Mouse (Mus musculus): ENCODE measurements around the gene Atl1. TPM values are rescaled to one million over a fixed set of nuclear protein-coding genes. Genes with fewer than 3 reads are reported as not detected.

The Atl1 gene
- polyA plus RNA-seq, 1 experiment from 2014 or later, result 4.5 TPM

GRCm38 (mm10) chr12:69976688-69977087 is 84.3 kb downstream of the Atl1 start:
- Histone ChIP-seq H3K9me3 (replicated peaks; ENCODE audit: control insufficient read depth, low read length) (no peaks in the 10 kb centered on the region), H3K27ac (ENCODE audit: low read length) (no peak overlapping the region), H3K9ac (ENCODE audit: low read length) (no peak overlapping the region), H3K4me1 (ENCODE audit: control insufficient read depth, insufficient read depth, low read length) (0 out of 2 replicates have a peak, but pooled peaks cover 7% of the 10 kb centered on the region), H3K36me3 (ENCODE audit: control insufficient read depth, insufficient read depth, low read length) (0 out of 2 replicates have a peak, but pooled peaks cover 7% of the 10 kb centered on the region), H3K4me2 (ENCODE audit: low read depth, low read length) (no peak overlapping the region), H3K27me3 (ENCODE audit: control insufficient read depth, insufficient read depth, low read length) (no peaks in the 10 kb centered on the region), H3K4me3 (replicated peaks; ENCODE audit: low read length) (no peak overlapping the region)
- ATAC-seq (ENCODE audit: insufficient read depth, low FRiP score), result no peak
- WGBS, result 70% methylated on average over 6 of the region's 6 CpGs

DNA sequence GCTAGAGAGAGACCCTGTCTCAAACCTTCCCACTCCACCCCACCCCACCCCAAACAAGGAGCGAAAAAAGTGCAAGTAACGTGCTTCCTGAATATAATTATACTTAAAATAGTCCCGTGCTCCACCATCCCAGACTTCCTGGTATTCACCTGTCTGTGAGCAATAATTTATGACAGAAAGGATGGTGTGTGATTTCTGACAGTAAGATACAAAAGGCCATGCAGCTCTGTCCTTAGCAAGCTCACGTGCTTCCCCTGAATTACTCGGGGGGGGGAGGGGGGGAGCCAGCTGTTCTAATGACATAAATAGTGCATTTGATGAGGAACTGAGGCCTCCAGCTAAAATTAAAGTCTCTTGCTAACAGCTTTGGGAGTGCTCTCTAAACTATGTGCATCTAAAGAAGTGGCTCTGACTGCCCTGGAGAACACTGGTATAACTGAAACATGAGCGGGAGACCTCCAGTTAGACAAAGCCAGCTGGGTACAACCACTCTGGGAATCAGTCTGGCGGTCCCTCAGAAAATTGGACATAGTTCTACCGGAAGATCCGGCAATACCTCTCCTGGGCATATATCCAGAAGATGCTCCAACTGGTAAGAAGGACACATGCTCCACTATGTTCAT is 85.1 kb downstream of the Atl1 start:
- Histone ChIP-seq H3K4me1 (ENCODE audit: control insufficient read depth, insufficient read depth, low read length) (0 out of 2 replicates have a peak, but pooled peaks cover 8% of the 10 kb centered on the region), H3K36me3 (ENCODE audit: control insufficient read depth, insufficient read depth, low read length) (peaks cover 8% of the 10 kb centered on the region; the same call in 1 of the 2 replicates), H3K4me2 (ENCODE audit: low read depth, low read length) (no peak overlapping the region), H3K27me3 (ENCODE audit: control insufficient read depth, insufficient read depth, low read length) (no peaks in the 10 kb centered on the region), H3K27ac (ENCODE audit: low read length) (no peak overlapping the region), H3K4me3 (replicated peaks; ENCODE audit: low read length) (no peak overlapping the region), H3K9ac (ENCODE audit: low read length) (no peak overlapping the region), H3K9me3 (replicated peaks; ENCODE audit: control insufficient read depth, low read length) (no peaks in the 10 kb centered on the region)
- 61% methylated on average over 9 of the region's 9 CpGs for WGBS
- ATAC-seq (ENCODE audit: insufficient read depth, low FRiP score), result no peak

- 76% methylated on average over 5 of the region's 5 CpGs for WGBS
Measured at GRCm38 (mm10) chr12:69982874-69983273, 90.5 kb downstream of the Atl1 start.

DNA sequence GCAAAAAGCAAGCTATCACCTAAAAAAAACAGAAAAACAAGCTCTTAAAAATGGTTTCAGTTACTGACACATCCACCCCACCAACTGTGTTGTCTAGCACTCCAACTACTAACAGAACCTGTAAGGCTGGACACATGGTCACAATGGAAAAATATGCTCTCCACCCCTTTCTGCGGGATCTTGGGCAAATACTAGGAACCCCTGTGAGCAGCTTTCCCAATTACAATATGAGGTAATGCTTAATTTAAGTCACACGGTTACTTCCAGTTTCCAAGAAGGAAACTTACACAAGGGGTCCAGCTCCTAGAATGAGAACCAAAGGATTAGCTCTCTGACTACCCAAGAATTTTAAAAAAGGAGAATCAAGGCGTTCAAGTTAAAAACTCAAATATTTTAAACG is 93.1 kb downstream of the Atl1 start:
- WGBS, result 18% methylated on average over 4 of the region's 4 CpGs
- no peak for ATAC-seq (ENCODE audit: insufficient read depth, low FRiP score)
- peaks cover 11% of the 10 kb centered on the region; the same call in 1 of the 2 replicates for H3K36me3 ChIP-seq (ENCODE audit: control insufficient read depth, insufficient read depth, low read length)
- no peaks in the 10 kb centered on the region for H3K27me3 ChIP-seq (ENCODE audit: control insufficient read depth, insufficient read depth, low read length)
- 0 out of 2 replicates have a peak, but pooled peaks cover 7% of the 10 kb centered on the region for H3K4me1 ChIP-seq (ENCODE audit: control insufficient read depth, insufficient read depth, low read length)
- H3K9me3 ChIP-seq (replicated peaks; ENCODE audit: control insufficient read depth, low read length), result no peaks in the 10 kb centered on the region
- peak overlapping the region; percentile 56 for H3K4me2 ChIP-seq (ENCODE audit: low read depth, low read length)
- H3K9ac ChIP-seq (ENCODE audit: low read length), result peak overlapping the region; percentile 97; the same call in 1 of the 2 replicates
- peak overlapping the region; percentile 95 for H3K4me3 ChIP-seq (replicated peaks; ENCODE audit: low read length)
- H3K27ac ChIP-seq (ENCODE audit: low read length), result no peak overlapping the region

More at GRCm38 (mm10) chr12:69982874-69983273, 90.5 kb downstream of the Atl1 start:
- no peak overlapping the region for H3K27ac ChIP-seq (ENCODE audit: low read length)
- H3K4me1 ChIP-seq (ENCODE audit: control insufficient read depth, insufficient read depth, low read length), result 0 out of 2 replicates have a peak, but pooled peaks cover 7% of the 10 kb centered on the region
- no peak overlapping the region for H3K4me2 ChIP-seq (ENCODE audit: low read depth, low read length)
- ATAC-seq (ENCODE audit: insufficient read depth, low FRiP score), result no peak
- no peaks in the 10 kb centered on the region for H3K27me3 ChIP-seq (ENCODE audit: control insufficient read depth, insufficient read depth, low read length)
- H3K36me3 ChIP-seq (ENCODE audit: control insufficient read depth, insufficient read depth, low read length), result peaks cover 11% of the 10 kb centered on the region; the same call in 1 of the 2 replicates
- no peak overlapping the region for H3K4me3 ChIP-seq (replicated peaks; ENCODE audit: low read length)
- H3K9ac ChIP-seq (ENCODE audit: low read length), result no peak overlapping the region
- H3K9me3 ChIP-seq (replicated peaks; ENCODE audit: control insufficient read depth, low read length), result no peaks in the 10 kb centered on the region

DNA sequence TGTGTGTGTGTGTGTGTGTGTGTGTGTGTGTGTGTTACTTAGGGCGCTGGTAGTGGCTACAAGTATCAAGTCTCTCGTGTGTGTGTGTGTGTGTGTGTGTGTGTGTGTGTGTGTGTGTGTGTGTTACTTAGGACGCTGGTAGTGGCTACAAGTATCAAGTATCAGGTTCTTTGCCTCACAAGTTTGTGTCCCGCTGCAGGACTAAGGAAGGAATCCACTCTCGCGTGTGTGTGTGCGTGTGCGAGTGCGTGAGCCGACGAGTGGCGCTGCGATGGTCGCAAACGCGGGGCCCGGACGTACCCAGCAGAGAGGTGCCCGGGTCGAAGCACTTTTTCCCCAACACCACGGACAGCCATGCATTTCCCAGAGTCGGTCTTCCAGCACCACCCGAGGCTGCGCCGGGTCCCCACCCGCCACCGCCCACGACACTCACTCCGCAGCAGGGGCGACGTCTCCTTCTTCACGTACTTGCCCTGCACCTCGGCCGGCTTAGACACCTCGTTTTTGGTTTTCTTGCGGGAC is 93.9 kb downstream of the Atl1 start:
- Histone ChIP-seq H3K4me2 (ENCODE audit: low read depth, low read length) (peak overlapping the region; percentile 56), H3K27ac (ENCODE audit: low read length) (peak overlapping the region; percentile 90), H3K36me3 (ENCODE audit: control insufficient read depth, insufficient read depth, low read length) (peaks cover 11% of the 10 kb centered on the region; the same call in 1 of the 2 replicates), H3K27me3 (ENCODE audit: control insufficient read depth, insufficient read depth, low read length) (no peaks in the 10 kb centered on the region), H3K9me3 (replicated peaks; ENCODE audit: control insufficient read depth, low read length) (no peaks in the 10 kb centered on the region), H3K9ac (ENCODE audit: low read length) (peak overlapping the region; percentile 97), H3K4me1 (ENCODE audit: control insufficient read depth, insufficient read depth, low read length) (0 out of 2 replicates have a peak, but pooled peaks cover 7% of the 10 kb centered on the region), H3K4me3 (replicated peaks; ENCODE audit: low read length) (peak overlapping the region; percentile 95)
- WGBS, result under 1% methylated on average over 36 of the region's 36 CpGs
- peak; percentile 69; the same call in 1 of the 2 replicates for ATAC-seq (ENCODE audit: insufficient read depth, low FRiP score)

DNA sequence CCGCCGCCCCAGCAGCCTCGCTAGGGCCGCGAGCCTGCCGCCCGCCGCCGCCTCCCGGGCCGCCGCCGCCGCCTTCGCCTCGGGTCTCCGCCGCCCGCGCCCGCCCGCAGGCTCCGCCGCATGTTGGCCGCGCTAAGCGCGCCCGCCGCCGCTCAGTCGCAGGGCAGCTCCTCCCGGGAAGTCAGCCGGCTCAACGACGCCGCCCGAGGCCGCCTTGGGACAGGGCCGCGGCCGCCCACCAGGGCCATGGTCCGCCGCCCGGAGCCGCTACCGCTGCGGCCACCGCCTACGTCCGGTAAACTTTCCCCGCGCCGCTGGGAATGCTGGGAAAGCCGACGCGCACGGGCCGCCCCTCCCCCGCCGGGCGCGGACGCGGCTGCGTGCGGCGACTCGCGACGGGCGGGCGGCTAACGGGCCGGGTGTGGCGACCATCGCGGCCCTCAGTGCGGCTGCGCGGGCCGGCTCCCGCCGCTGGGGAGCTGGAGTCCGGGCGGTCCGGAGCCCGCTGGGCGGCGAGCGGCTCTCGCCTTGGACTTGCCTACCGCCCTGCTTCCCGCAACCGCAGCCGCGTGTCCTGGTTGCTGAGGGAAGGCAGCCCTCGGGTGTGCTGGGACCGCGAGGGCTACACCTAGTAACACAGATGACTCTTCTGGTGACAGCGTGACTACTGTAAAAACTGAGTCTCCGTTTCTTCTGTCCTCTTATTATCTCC is 94.5 kb downstream of the Atl1 start, which contains the start of gene Sav1:
Gene Sav1, minus strand, starts transcription at position 217 of the 712 bp plus-strand sequence.
- no peaks in the 10 kb centered on the region for H3K27me3 ChIP-seq (ENCODE audit: control insufficient read depth, insufficient read depth, low read length)
- H3K36me3 ChIP-seq (ENCODE audit: control insufficient read depth, insufficient read depth, low read length), result peaks cover 11% of the 10 kb centered on the region; the same call in 1 of the 2 replicates
- 0 out of 2 replicates have a peak, but pooled peaks cover 4% of the 10 kb centered on the region for H3K4me1 ChIP-seq (ENCODE audit: control insufficient read depth, insufficient read depth, low read length)
- H3K27ac ChIP-seq (ENCODE audit: low read length), result peak within 1 kb of the TSS; percentile 90
- peak within 1 kb of the TSS; percentile 95 for H3K4me3 ChIP-seq (replicated peaks; ENCODE audit: low read length)
- H3K4me2 ChIP-seq (ENCODE audit: low read depth, low read length), result peak within 1 kb of the TSS; percentile 56
- H3K9me3 ChIP-seq (replicated peaks; ENCODE audit: control insufficient read depth, low read length), result no peaks in the 10 kb centered on the region
- peak within 1 kb of the TSS; percentile 97 for H3K9ac ChIP-seq (ENCODE audit: low read length)
- under 1% methylated on average over 87 of the region's 102 CpGs for WGBS
- peak; percentile 93 for ATAC-seq (ENCODE audit: insufficient read depth, low FRiP score)

GRCm38 (mm10) chr12:69995382-69995781 is 103.0 kb downstream of the Atl1 start:
- Histone ChIP-seq H3K9ac (ENCODE audit: low read length) (no peak overlapping the region), H3K4me1 (ENCODE audit: control insufficient read depth, insufficient read depth, low read length) (no peaks in the 10 kb centered on the region), H3K4me2 (ENCODE audit: low read depth, low read length) (no peak overlapping the region), H3K36me3 (ENCODE audit: control insufficient read depth, insufficient read depth, low read length) (no peaks in the 10 kb centered on the region), H3K27me3 (ENCODE audit: control insufficient read depth, insufficient read depth, low read length) (no peaks in the 10 kb centered on the region), H3K27ac (ENCODE audit: low read length) (no peak overlapping the region), H3K9me3 (replicated peaks; ENCODE audit: control insufficient read depth, low read length) (no peaks in the 10 kb centered on the region), H3K4me3 (replicated peaks; ENCODE audit: low read length) (no peak overlapping the region)
- ATAC-seq (ENCODE audit: insufficient read depth, low FRiP score), result no peak
- 67% methylated on average over 3 of the region's 3 CpGs for WGBS

DNA sequence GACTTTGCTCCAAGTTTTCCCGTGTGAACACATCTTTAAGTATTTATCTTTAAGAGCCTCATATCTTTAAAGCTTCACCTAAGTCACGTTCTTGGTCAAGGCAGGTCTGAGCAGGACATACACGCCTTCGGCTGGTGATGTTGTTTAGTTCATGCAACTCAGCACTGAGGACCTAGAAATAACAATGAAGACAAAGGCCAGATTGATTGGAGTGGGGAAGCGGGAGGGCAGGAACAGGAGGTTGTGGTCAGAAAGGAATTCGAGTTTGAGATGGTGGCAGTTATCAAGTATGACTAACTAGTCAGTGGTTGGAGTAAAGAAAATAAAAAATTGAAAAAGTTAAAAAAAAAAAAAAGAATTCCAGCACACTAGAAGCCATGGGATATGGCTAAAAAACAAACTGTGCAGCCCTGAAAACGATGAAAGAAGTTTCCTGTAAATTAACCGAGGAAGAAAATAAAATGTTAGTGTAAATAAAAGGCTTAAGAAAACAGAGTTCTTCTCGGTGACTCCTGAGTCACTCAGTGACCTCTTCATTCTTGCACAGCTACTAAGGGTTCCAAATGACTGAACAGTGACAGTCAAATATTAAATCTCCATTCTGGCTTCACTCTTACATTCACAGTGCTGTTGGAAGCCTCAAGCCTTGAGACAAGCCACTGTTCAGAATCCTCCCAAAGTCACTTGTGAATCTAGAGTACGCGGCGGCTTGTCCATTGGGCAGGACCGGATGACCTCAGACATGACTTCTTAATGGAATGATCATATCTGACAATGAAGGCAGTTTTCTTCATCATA is 106.0 kb downstream of the Atl1 start:
- no peak for ATAC-seq (ENCODE audit: insufficient read depth, low FRiP score)
- no peak overlapping the region for H3K4me3 ChIP-seq (replicated peaks; ENCODE audit: low read length)
- H3K36me3 ChIP-seq (ENCODE audit: control insufficient read depth, insufficient read depth, low read length), result no peaks in the 10 kb centered on the region
- H3K9me3 ChIP-seq (replicated peaks; ENCODE audit: control insufficient read depth, low read length), result no peaks in the 10 kb centered on the region
- H3K4me1 ChIP-seq (ENCODE audit: control insufficient read depth, insufficient read depth, low read length), result no peaks in the 10 kb centered on the region
- no peaks in the 10 kb centered on the region for H3K27me3 ChIP-seq (ENCODE audit: control insufficient read depth, insufficient read depth, low read length)
- H3K27ac ChIP-seq (ENCODE audit: low read length), result no peak overlapping the region
- WGBS, result 69% methylated on average over 13 of the region's 13 CpGs
- H3K4me2 ChIP-seq (ENCODE audit: low read depth, low read length), result no peak overlapping the region
- H3K9ac ChIP-seq (ENCODE audit: low read length), result no peak overlapping the region
